Mouse (Mus musculus) intestine, embryonic 16.5 days (tissue): ENCODE data around the gene 1700011M02Rik. TPM values are rescaled to one million over a fixed set of nuclear protein-coding genes. Genes with fewer than 3 reads are reported as not detected.
"Not testable (repeated sequence)": the region's sequence is repeated elsewhere in the genome, so short reads cannot be mapped to it uniquely, and the experiment has no call there.

Source experiments
- ATAC-seq: fragments of 200-750 bp; cut with Nextera tagmentation; 2 replicates; pipeline ENCODE4 v1.8.0; 2017; ENCODE audit warnings: moderate TSS enrichment, moderate library complexity
- H3K27ac ChIP-seq: fragments of 300-500 bp; sonication (generic); 2 replicates; pipeline ENCODE4 v1.5.1; 2014; ENCODE audit warnings: mild to moderate bottlenecking, low read length
- H3K27me3 ChIP-seq: fragments of 300-500 bp; sonication (generic); replicated peaks from 2 replicates; pipeline ENCODE4 v1.6.1; 2014; ENCODE audit warnings: low read length, control low read depth, mixed read lengths; ENCODE audit not compliant: control insufficient read depth, insufficient read depth
- H3K36me3 ChIP-seq: fragments of 300-500 bp; sonication (generic); 2 replicates; pipeline ENCODE4 v1.6.1; 2014; ENCODE audit warnings: low read length, control low read depth; ENCODE audit not compliant: control insufficient read depth, insufficient read depth
- H3K4me1 ChIP-seq: fragments of 300-500 bp; sonication (generic); 2 replicates; pipeline ENCODE4 v1.6.1; 2014; ENCODE audit warnings: low read length, control low read depth, mixed read lengths; ENCODE audit not compliant: control insufficient read depth, insufficient read depth
- H3K4me2 ChIP-seq: fragments of 300-500 bp; sonication (generic); 2 replicates; pipeline ENCODE4 v1.6.1; 2014; ENCODE audit warnings: low read depth, low read length, control low read depth
- H3K4me3 ChIP-seq: fragments of 300-500 bp; sonication (generic); 2 replicates; pipeline ENCODE4 v1.5.1; 2014; ENCODE audit warnings: mild to moderate bottlenecking, low read length
- H3K9ac ChIP-seq: fragments of 300-500 bp; sonication (generic); 2 replicates; pipeline ENCODE4 v1.6.1; 2014; ENCODE audit warnings: low read depth, low read length
- H3K9me3 ChIP-seq: fragments of 300-500 bp; sonication (generic); 2 replicates; pipeline ENCODE4 v1.6.1; 2016; ENCODE audit warnings: low read length, control low read depth; ENCODE audit not compliant: control insufficient read depth
- WGBS: fragments of 180-500 bp; shearing (Covaris S2); extraction: QIAGEN DNeasy Blood & Tissue Kit; methylation state at CpG from one replicate; pipeline ENCODE4 v1.1.7; 2014; 5-methylcytosine and 5-hydroxymethylcytosine counted together
- polyA plus RNA-seq: library from polyadenylated mRNA; unstranded; fragments of >200 nt; fragmentation: Nextera tagmentation; extraction: Ambion mirVana; gene quantifications from 2 replicates; pipeline ENCODE4 v1.2.1, GENCODE M21; 2015

The 1700011M02Rik gene
- polyA plus RNA-seq, 1 experiment from 2014 or later, result not detected

- not testable (repeated sequence) for H3K27me3 ChIP-seq, H3K4me1 ChIP-seq, H3K36me3 ChIP-seq, H3K4me2 ChIP-seq, ATAC-seq, H3K4me3 ChIP-seq, H3K27ac ChIP-seq, H3K9ac ChIP-seq, H3K9me3 ChIP-seq
- WGBS, result 88% methylated on average over 11 of the region's 11 CpGs
These were observed 41.4 kb downstream of the 1700011M02Rik start for GRCm38 (mm10) chrX:102950136-102950535.

GRCm38 (mm10) chrX:102958917-102959316 is 50.2 kb downstream of the 1700011M02Rik start:
- no peaks in the 10 kb centered on the region for H3K9me3 ChIP-seq
- H3K4me3 ChIP-seq, result no peak overlapping the region
- H3K4me1 ChIP-seq, result no peaks in the 10 kb centered on the region
- H3K27me3 ChIP-seq, result 0 out of 2 replicates have a peak, but pooled peaks cover 5% of the 10 kb centered on the region
- no peaks in the 10 kb centered on the region for H3K36me3 ChIP-seq
- H3K9ac ChIP-seq, result no peak overlapping the region
- no peak overlapping the region for H3K4me2 ChIP-seq
- ATAC-seq, result no peak
- no peak overlapping the region for H3K27ac ChIP-seq
- WGBS, result 34% methylated on average over 4 of the region's 4 CpGs

Other genes starting within 250 kb of the 1700011M02Rik start
- not detected in 2 replicates for gene Gm3880, start 221.9 kb upstream of the 1700011M02Rik start, polyA plus RNA-seq
- gene Gm9112, start 201.3 kb upstream of the 1700011M02Rik start, polyA plus RNA-seq, result 0.37 TPM in 1 of 2 replicates, not detected in the other
- not detected in 2 replicates for gene Dmrtc1b, start 201.0 kb upstream of the 1700011M02Rik start, polyA plus RNA-seq
- not detected in 2 replicates for gene Dmrtc1c1, start 105.9 kb upstream of the 1700011M02Rik start, polyA plus RNA-seq
- gene Dmrtc1c2, start 54.3 kb upstream of the 1700011M02Rik start, polyA plus RNA-seq, result not detected in 2 replicates
- not detected in 2 replicates for gene 1700031F05Rik, start 40.9 kb upstream of the 1700011M02Rik start, polyA plus RNA-seq
- gene Dmrtc1a, start 218 bp upstream of the 1700011M02Rik start, polyA plus RNA-seq, result 0.26 and 0.87 TPM in 2 replicates
- gene 1700018G05Rik, start 19.5 kb downstream of the 1700011M02Rik start, polyA plus RNA-seq, result not detected in 2 replicates